16 mouse cellular contexts compared by ENCODE assay signal in genomic region chr3:40185597-40186320, GRCm38 (mm10).
"Had no signal": no experiment of that assay in that cellular context is flagged by ENCODE, and none has a peak within 500 bp of the region (broad histone marks: within the 10 kb centered on the region; RNA-seq: fewer than 3 reads in every experiment).

No protein-coding gene starts in this region.

- H3K36me3 ChIP-seq: kidney, embryonic 15.5 days; limb, embryonic 12.5 days; liver, embryonic 13.5 days had no signal

- H3K4me1 ChIP-seq: kidney, embryonic 15.5 days; liver, embryonic 13.5 days had no signal

- H3K27me3 ChIP-seq: kidney, embryonic 15.5 days; limb, embryonic 12.5 days; liver, embryonic 13.5 days had no signal

- H3K27ac ChIP-seq: kidney, embryonic 15.5 days; limb, embryonic 12.5 days; liver, embryonic 13.5 days; stomach, postnatal 0 days had no signal

- DNase-seq: kidney, adult 8-10 months; kidney, postnatal 10 days; kidney, postnatal 4 days; layer of hippocampus, adult 9-11 months; liver, embryonic 13.5 days; lung, adult 2 months; lung, postnatal 14 days; lung, postnatal 4 days; midbrain, embryonic 14.5 days; right cerebral cortex, postnatal 4 days; thymus, adult 2 months; thymus, postnatal 14 days; thymus, postnatal 4 days had no signal

- H3K4me3 ChIP-seq: kidney, embryonic 15.5 days; limb, embryonic 12.5 days; liver, embryonic 13.5 days had no signal
